17 mouse cellular contexts compared by ENCODE assay signal in the genomic region with DNA sequence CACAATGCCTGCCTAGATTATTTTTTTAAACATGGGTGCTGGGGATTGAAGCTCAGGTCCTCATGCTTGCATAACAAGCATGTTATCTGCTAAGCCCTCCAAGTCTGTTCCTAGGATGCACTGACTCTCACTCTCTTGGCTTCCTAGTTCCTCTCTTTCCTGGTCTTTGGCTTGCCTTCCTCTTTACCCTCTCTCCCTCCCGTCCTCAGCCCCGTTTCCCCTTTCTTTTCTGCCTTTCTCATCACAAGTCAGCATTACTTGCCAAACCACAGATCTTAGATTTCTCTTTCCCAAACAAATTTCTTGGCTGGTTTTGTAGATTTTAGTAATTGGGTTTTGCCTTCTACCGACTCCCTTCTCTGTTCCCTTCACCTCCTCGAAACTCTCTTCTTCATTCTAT. TPM values are rescaled to one million over a fixed set of nuclear protein-coding genes. Genes with fewer than 3 reads are reported as not detected.
DNase-seq lines count a peak whose midpoint lies in the region; ATAC-seq and TF ChIP-seq lines count a peak whose summit lies in the region.
"Had no signal": no experiment of that assay in that cellular context is flagged by ENCODE, and none has a peak within 500 bp of the region (broad histone marks: within the 10 kb centered on the region; RNA-seq: fewer than 3 reads in every experiment).

No protein-coding gene starts in this region.

- H3K9ac ChIP-seq in liver, adult 2 months (ENCODE audit: low read depth, low read length), result no peak overlapping the region
- H3K9ac ChIP-seq in liver, embryonic 11.5 days (ENCODE audit: low read depth, low read length), result no peak overlapping the region
- no peak overlapping the region for H3K9ac ChIP-seq in embryonic facial prominence, embryonic 13.5 days
- H3K9ac ChIP-seq: forebrain, postnatal 0 days; intestine, embryonic 15.5 days; liver, embryonic 13.5 days; midbrain, embryonic 13.5 days had no signal

- no peaks in the 10 kb centered on the region for H3K9me3 ChIP-seq in liver, embryonic 11.5 days (ENCODE audit: control insufficient read depth, low read length)
- no peaks in the 10 kb centered on the region for H3K9me3 ChIP-seq in embryonic facial prominence, embryonic 13.5 days
- H3K9me3 ChIP-seq: intestine, embryonic 15.5 days; liver, embryonic 13.5 days; midbrain, embryonic 13.5 days had no signal

- H3K27me3 ChIP-seq in liver, adult 2 months (ENCODE audit: control insufficient read depth, insufficient read depth, low read length), result no peaks in the 10 kb centered on the region
- no peaks in the 10 kb centered on the region for H3K27me3 ChIP-seq in liver, embryonic 11.5 days (replicated peaks; ENCODE audit: control insufficient read depth, insufficient read depth, low read length)
- no peaks in the 10 kb centered on the region; the same call in 1 of the 2 replicates for H3K27me3 ChIP-seq in embryonic facial prominence, embryonic 13.5 days
- H3K27me3 ChIP-seq: intestine, embryonic 15.5 days; liver, embryonic 13.5 days had no signal

- H3K36me3 ChIP-seq in liver, adult 2 months (ENCODE audit: control insufficient read depth, insufficient read depth, low read length), result no peaks in the 10 kb centered on the region
- no peaks in the 10 kb centered on the region for H3K36me3 ChIP-seq in liver, embryonic 11.5 days (ENCODE audit: control insufficient read depth, insufficient read depth, low read length)
- H3K36me3 ChIP-seq in embryonic facial prominence, embryonic 13.5 days, result no peaks in the 10 kb centered on the region
- H3K36me3 ChIP-seq: intestine, embryonic 15.5 days; liver, embryonic 13.5 days; midbrain, embryonic 13.5 days had no signal

- H3K4me2 ChIP-seq in liver, embryonic 11.5 days, result no peak overlapping the region
- H3K4me2 ChIP-seq in embryonic facial prominence, embryonic 13.5 days, result peak overlapping the region; percentile 32
- H3K4me2 ChIP-seq: intestine, embryonic 15.5 days; liver, embryonic 13.5 days; midbrain, embryonic 13.5 days had no signal

- H3K4me3 ChIP-seq in liver, adult 2 months (ENCODE audit: insufficient read depth, low read depth, low read length), result no peak overlapping the region
- H3K4me3 ChIP-seq in liver, embryonic 11.5 days (ENCODE audit: low read depth, low read length), result no peak overlapping the region
- no peak overlapping the region for H3K4me3 ChIP-seq in embryonic facial prominence, embryonic 13.5 days
- H3K4me3 ChIP-seq: intestine, embryonic 15.5 days; liver, embryonic 13.5 days; midbrain, embryonic 13.5 days had no signal

- H3K4me1 ChIP-seq in liver, adult 2 months (ENCODE audit: control insufficient read depth, insufficient read depth, low read length), result no peaks in the 10 kb centered on the region
- H3K4me1 ChIP-seq in liver, embryonic 11.5 days (replicated peaks; ENCODE audit: control insufficient read depth, insufficient read depth, low read length), result no peaks in the 10 kb centered on the region
- peaks cover 42% of the 10 kb centered on the region for H3K4me1 ChIP-seq in embryonic facial prominence, embryonic 13.5 days

- TF ChIP-seq CTCF in liver, adult 2 months (IDR thresholded peaks at IDR 0.05; ENCODE audit: low read depth, low read length), result no peak

- no peak for ATAC-seq in liver, embryonic 11.5 days (replicated peaks; ENCODE audit: low FRiP score)
- no peak for ATAC-seq in embryonic facial prominence, embryonic 13.5 days (ENCODE audit: insufficient number of reproducible peaks, insufficient read depth, low FRiP score, low TSS enrichment, low read depth)
- peak; percentile 73 for ATAC-seq in megakaryocyte, adult 5-6 weeks (ENCODE audit: poor library complexity, severe bottlenecking)
- ATAC-seq: forebrain, postnatal 0 days; midbrain, embryonic 13.5 days had no signal

- TF ChIP-seq POLR2A in liver, adult 2 months (IDR thresholded peaks at IDR 0.05; ENCODE audit: extremely low read depth, insufficient read depth, low read length), result no peak

- no peak overlapping the region for H3K27ac ChIP-seq in liver, adult 2 months (replicated peaks; ENCODE audit: insufficient read depth, low read depth, low read length)
- no peak overlapping the region for H3K27ac ChIP-seq in liver, embryonic 11.5 days (ENCODE audit: low read depth, low read length)
- H3K27ac ChIP-seq in embryonic facial prominence, embryonic 13.5 days, result peak overlapping the region; percentile 75
- H3K27ac ChIP-seq: intestine, embryonic 15.5 days; liver, embryonic 13.5 days; midbrain, embryonic 13.5 days had no signal

- intact Hi-C loops in gastrocnemius, postnatal 14 days (cut with DNase I; ENCODE audit: low total_unique reads), result no loop called here

- DNase-seq in gastrocnemius, adult 18-20 months (ENCODE audit: low spot score), result peak; percentile 5
- DNase-seq in gastrocnemius, postnatal 14 days, result no peak
- peak; percentile 16 for DNase-seq in liver, adult 2 months (ENCODE audit: extremely low read depth, low read depth, low spot score)
- DNase-seq in liver, embryonic 11.5 days (ENCODE audit: low spot score), result no peak
- DNase-seq in right cerebral cortex, postnatal 14 days, result no peak
- no peak for DNase-seq in yolk sac, embryonic 10.5 days (ENCODE audit: low spot score)
- DNase-seq: adrenal gland, postnatal 10 days; cerebellum, adult 11-12 months; forebrain, postnatal 0 days; kidney, postnatal 25 days; liver, embryonic 13.5 days; thymus, adult 2 months had no signal

- H3K79me2 ChIP-seq in liver, adult 2 months (ENCODE audit: control insufficient read depth, insufficient read depth, low read length), result no peaks in the 10 kb centered on the region

- WGBS in liver, adult 2 months, result 77% methylated on average over 4 of the region's 4 CpGs
- WGBS in liver, embryonic 11.5 days, result 46% methylated on average over 4 of the region's 4 CpGs
- WGBS in embryonic facial prominence, embryonic 13.5 days, result 29% methylated on average over 4 of the region's 4 CpGs

RNA-seq across cellular contexts. Expression of a gene that starts 10.2 kb away (rescaled TPM):
- total RNA-seq in gastrocnemius, adult 18-20 months (2021), result not detected
- total RNA-seq in gastrocnemius, postnatal 14 days (2021), result not detected
- not detected in 2 replicates for total RNA-seq in liver, adult 2 months (2014; rRNA removed)
- not detected in 2 replicates for polyA plus RNA-seq in liver, adult 2 months (2012; rRNA removed)
- polyA plus RNA-seq in liver, embryonic 11.5 days (2014; fragmentation: Nextera tagmentation; extraction: Ambion mirVana), result not detected in 2 replicates
- polyA plus RNA-seq in embryonic facial prominence, embryonic 13.5 days (2015; fragmentation: Nextera tagmentation; extraction: Ambion mirVana), result 0.21 TPM in 1 of 2 replicates, not detected in the other
- total RNA-seq in megakaryocyte, adult 5-6 weeks (2015), result not detected in 2 replicates
- not detected in 2 replicates for total RNA-seq in megakaryocyte, adult 5-6 weeks (2017)
- total RNA-seq: adrenal gland, postnatal 10 days had no signal
- polyA plus RNA-seq: intestine, embryonic 15.5 days; liver, embryonic 13.5 days; neural tube, embryonic 11.5 days had no signal

Comparison
In these comparisons a context has a peak if more than half of its experiments do, and no peak if none do; other contexts are left out.
1. DNase-seq: peak in gastrocnemius, adult 18-20 months (single experiment) and liver, adult 2 months (single experiment); none in gastrocnemius, postnatal 14 days (single experiment), liver, embryonic 11.5 days (single experiment), right cerebral cortex, postnatal 14 days (single experiment) and yolk sac, embryonic 10.5 days (single experiment).